Mouse (Mus musculus) embryonic facial prominence, embryonic 14.5 days (tissue): ENCODE data around the gene Ptpn6. TPM values are rescaled to one million over a fixed set of nuclear protein-coding genes. Genes with fewer than 3 reads are reported as not detected.
A peak's percentile ranks its signal among the peaks of the same experiment; 100 is the strongest.

Source experiments
- ATAC-seq: fragments of 200-750 bp; cut with Nextera tagmentation; 2 replicates; pipeline ENCODE4 v1.8.0; 2017; ENCODE audit warnings: low read depth, moderate number of reproducible peaks, moderate TSS enrichment
- DNase-seq: peaks from one replicate; pipeline ENCODE4 v3.0.0-alpha.2; 2015; ENCODE audit warnings: low spot score
- H3K27ac ChIP-seq: fragments of 300-500 bp; sonication (generic); replicated peaks from 2 replicates; pipeline ENCODE4 v1.5.1; 2014; ENCODE audit warnings: low read depth, mild to moderate bottlenecking, low read length, moderate library complexity
- H3K27me3 ChIP-seq: fragments of 300-500 bp; sonication (generic); replicated peaks from 2 replicates; pipeline ENCODE4 v1.6.1; 2014; ENCODE audit warnings: low read length; ENCODE audit not compliant: control insufficient read depth, insufficient read depth
- H3K36me3 ChIP-seq: fragments of 300-500 bp; sonication (generic); 2 replicates; pipeline ENCODE4 v1.6.1; 2014; ENCODE audit warnings: low read length, mixed read lengths; ENCODE audit not compliant: control insufficient read depth, insufficient read depth
- H3K4me1 ChIP-seq: fragments of 300-500 bp; sonication (generic); 2 replicates; pipeline ENCODE4 v1.6.1; 2014; ENCODE audit warnings: antibody characterized with exemption, low read length; ENCODE audit not compliant: control insufficient read depth, insufficient read depth
- H3K4me2 ChIP-seq: fragments of 300-500 bp; sonication (generic); 2 replicates; pipeline ENCODE4 v1.6.1; 2014; ENCODE audit warnings: low read depth, mild to moderate bottlenecking, low read length, moderate library complexity, mixed read lengths
- H3K4me3 ChIP-seq: fragments of 300-500 bp; sonication (generic); 2 replicates; pipeline ENCODE4 v1.5.1; 2014; ENCODE audit warnings: low read depth, mild to moderate bottlenecking, low read length
- H3K9ac ChIP-seq: fragments of 300-500 bp; sonication (generic); 2 replicates; pipeline ENCODE4 v1.6.1; 2014; ENCODE audit warnings: low read depth, mild to moderate bottlenecking, low read length, moderate library complexity, mixed read lengths
- H3K9me3 ChIP-seq: fragments of 300-500 bp; sonication (generic); 2 replicates; pipeline ENCODE4 v1.6.1; 2016; ENCODE audit warnings: low read length; ENCODE audit not compliant: control insufficient read depth
- WGBS: fragments of 180-500 bp; shearing (Covaris S2); extraction: QIAGEN DNeasy Blood & Tissue Kit; methylation state at CpG from one replicate; pipeline ENCODE4 v1.1.7; 2014; 5-methylcytosine and 5-hydroxymethylcytosine counted together
- polyA plus RNA-seq: library from polyadenylated mRNA; unstranded; fragments of >200 nt; fragmentation: Nextera tagmentation; extraction: Ambion mirVana; gene quantifications from 2 replicates; pipeline ENCODE4 v1.2.1, GENCODE M21; 2014

Gene Ptpn6
- polyA plus RNA-seq, 1 experiment from 2014 or later: 14.3 TPM

GRCm38 (mm10) chr6:124729850-124730705 is 8.4 kb downstream of the Ptpn6 start:
- Histone ChIP-seq H3K9ac (no peak overlapping the region), H3K4me3 (no peak overlapping the region), H3K27me3 (no peaks in the 10 kb centered on the region), H3K9me3 (no peaks in the 10 kb centered on the region), H3K4me2 (no peak overlapping the region), H3K36me3 (no peaks in the 10 kb centered on the region), H3K4me1 (no peaks in the 10 kb centered on the region), H3K27ac (no peak overlapping the region)
- no peak for ATAC-seq
- 73% methylated on average over 8 of the region's 8 CpGs for WGBS
- DNase-seq: no peak

GRCm38 (mm10) chr6:124728621-124729020 is 9.9 kb downstream of the Ptpn6 start:
- Histone ChIP-seq H3K4me1 (no peaks in the 10 kb centered on the region), H3K4me2 (no peak overlapping the region), H3K4me3 (no peak overlapping the region), H3K27me3 (no peaks in the 10 kb centered on the region), H3K9me3 (no peaks in the 10 kb centered on the region), H3K9ac (no peak overlapping the region), H3K36me3 (no peaks in the 10 kb centered on the region), H3K27ac (no peak overlapping the region)
- ATAC-seq (no peak), DNase-seq (no peak)
- WGBS: 85% methylated on average over 10 of the region's 10 CpGs

GRCm38 (mm10) chr6:124724472-124724871 is 14.0 kb downstream of the Ptpn6 start:
- ATAC-seq (no peak), DNase-seq (no peak)
- Histone ChIP-seq H3K27ac (no peak overlapping the region), H3K36me3 (no peaks in the 10 kb centered on the region), H3K9ac (no peak overlapping the region), H3K9me3 (no peaks in the 10 kb centered on the region), H3K4me2 (no peak overlapping the region), H3K27me3 (no peaks in the 10 kb centered on the region), H3K4me1 (no peaks in the 10 kb centered on the region), H3K4me3 (no peak overlapping the region)
- WGBS: 81% methylated on average over 10 of the region's 10 CpGs

DNA sequence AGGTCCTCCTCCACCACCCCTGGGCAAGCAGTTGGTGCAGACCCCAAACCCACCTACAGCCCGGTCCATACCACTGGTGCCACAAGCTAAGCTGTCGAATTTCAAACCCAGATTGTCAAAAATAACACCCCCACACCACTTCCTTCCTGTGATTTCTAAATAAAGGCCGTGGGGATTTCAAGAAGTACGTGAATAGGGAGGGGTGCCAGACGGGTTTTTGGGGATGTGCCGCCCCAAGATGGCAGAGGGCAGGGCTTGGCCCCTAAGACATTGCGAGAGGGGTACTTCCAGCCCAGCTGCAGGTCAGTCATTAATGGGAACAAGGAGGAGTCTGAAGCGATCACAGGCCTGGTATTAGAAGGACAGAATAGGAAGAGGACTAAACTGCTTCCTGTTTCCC is 15.0 kb downstream of the Ptpn6 start:
- 78% methylated on average over 8 of the region's 8 CpGs for WGBS
- DNase-seq (no peak), ATAC-seq (no peak)
- H3K36me3 ChIP-seq: no peaks in the 10 kb centered on the region
- no peaks in the 10 kb centered on the region for H3K27me3 ChIP-seq
- no peak overlapping the region for H3K9ac ChIP-seq
- H3K4me2 ChIP-seq: no peak overlapping the region
- no peak overlapping the region for H3K4me3 ChIP-seq
- H3K9me3 ChIP-seq: no peaks in the 10 kb centered on the region
- H3K4me1 ChIP-seq: no peaks in the 10 kb centered on the region
- H3K27ac ChIP-seq: no peak overlapping the region

- no peaks in the 10 kb centered on the region for H3K36me3 ChIP-seq
- no peak for DNase-seq
- no peaks in the 10 kb centered on the region for H3K4me1 ChIP-seq
- no peak overlapping the region for H3K4me2 ChIP-seq
- H3K4me3 ChIP-seq: no peak overlapping the region
- H3K9me3 ChIP-seq: no peaks in the 10 kb centered on the region
- no peak overlapping the region for H3K27ac ChIP-seq
- 83% methylated on average over 6 of the region's 6 CpGs for WGBS
- no peak for ATAC-seq
- H3K9ac ChIP-seq: no peak overlapping the region
- H3K27me3 ChIP-seq: no peaks in the 10 kb centered on the region
These were observed 15.5 kb downstream of the Ptpn6 start for GRCm38 (mm10) chr6:124722876-124723473.

GRCm38 (mm10) chr6:124720904-124721303 is 17.6 kb downstream of the Ptpn6 start:
- no peak for DNase-seq
- Histone ChIP-seq H3K9ac (peak overlapping the region; percentile 16; the same call in 1 of the 2 replicates), H3K4me2 (no peak overlapping the region), H3K27ac (no peak overlapping the region), H3K36me3 (peaks cover 20% of the 10 kb centered on the region), H3K27me3 (no peaks in the 10 kb centered on the region), H3K4me1 (no peaks in the 10 kb centered on the region), H3K4me3 (no peak overlapping the region), H3K9me3 (no peaks in the 10 kb centered on the region)
- no peak for ATAC-seq
- 69% methylated on average over 11 of the region's 11 CpGs for WGBS

DNA sequence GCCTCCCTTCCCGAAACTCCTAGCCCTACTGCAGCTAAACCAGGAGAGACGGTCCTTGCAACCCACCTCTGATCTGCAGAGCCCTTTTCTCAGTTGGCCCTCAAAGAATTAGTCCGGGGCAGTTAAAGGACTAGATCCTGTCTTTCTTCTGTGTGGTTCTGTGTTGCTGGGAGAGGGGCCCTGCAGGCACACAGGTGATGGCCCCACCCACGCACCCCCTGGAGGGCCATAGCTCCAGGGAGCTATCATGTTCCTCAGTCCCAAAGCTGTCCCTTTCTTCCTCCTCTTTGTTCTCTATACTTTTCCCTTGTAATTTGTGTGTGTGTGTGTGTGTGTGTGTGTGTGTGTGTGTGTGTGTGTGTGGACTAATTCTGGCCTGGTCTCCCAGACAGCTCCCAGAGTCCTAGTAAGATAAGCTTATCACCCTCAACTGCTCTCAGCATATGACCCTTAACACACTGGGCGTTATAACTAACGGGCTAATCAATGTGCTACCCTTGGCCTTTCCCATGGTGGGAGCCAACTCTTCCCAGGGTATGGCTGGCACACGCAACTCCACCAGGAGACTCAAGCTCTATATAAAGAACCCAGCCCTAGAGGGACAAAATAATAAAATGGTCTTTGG is 19.0 kb downstream of the Ptpn6 start:
- ATAC-seq: peak; percentile 56
- peak overlapping the region; percentile 28 for H3K4me2 ChIP-seq
- H3K9ac ChIP-seq: peak overlapping the region; percentile 61

GRCm38 (mm10) chr6:124718703-124719102 is 19.8 kb downstream of the Ptpn6 start:
- H3K9me3 ChIP-seq: no peaks in the 10 kb centered on the region
- H3K4me2 ChIP-seq: peak overlapping the region; percentile 28
- H3K4me3 ChIP-seq: peak overlapping the region; percentile 37
- H3K9ac ChIP-seq: peak overlapping the region; percentile 61
- DNase-seq: peak; percentile 83
- H3K36me3 ChIP-seq: peaks cover 41% of the 10 kb centered on the region
- peak overlapping the region; percentile 80 for H3K27ac ChIP-seq
- no peaks in the 10 kb centered on the region for H3K27me3 ChIP-seq
- no peaks in the 10 kb centered on the region for H3K4me1 ChIP-seq
- 58% methylated on average over 12 of the region's 16 CpGs for WGBS
- ATAC-seq: peak; percentile 64; the same call in 1 of the 2 replicates

More for the DNA sequence above, 19.0 kb downstream of the Ptpn6 start:
- DNase-seq: peak; percentile 55
- Histone ChIP-seq H3K9me3 (no peaks in the 10 kb centered on the region), H3K36me3 (peaks cover 34% of the 10 kb centered on the region), H3K4me1 (no peaks in the 10 kb centered on the region), H3K27me3 (no peaks in the 10 kb centered on the region), H3K4me3 (peak overlapping the region; percentile 37), H3K27ac (peak overlapping the region; percentile 80)
- 71% methylated on average over 7 of the region's 7 CpGs for WGBS
